Mouse (Mus musculus) lung, embryonic 15.5 days (tissue): ENCODE data around the gene Allc. TPM values are rescaled to one million over a fixed set of nuclear protein-coding genes. Genes with fewer than 3 reads are reported as not detected.

Experiments used
- ATAC-seq: fragments of 200-750 bp; cut with Nextera tagmentation; 2 replicates; pipeline ENCODE4 v1.8.0; 2017; ENCODE audit warnings: moderate number of reproducible peaks, borderline replicate concordance; ENCODE audit not compliant: low FRiP score, low TSS enrichment; ENCODE audit errors: extremely low read depth
- H3K27ac ChIP-seq: fragments of 300-500 bp; sonication (generic); 2 replicates; pipeline ENCODE4 v1.5.1; 2015; ENCODE audit warnings: moderate library complexity, mild to moderate bottlenecking, inconsistent platforms
- H3K27me3 ChIP-seq: fragments of 300-500 bp; sonication (generic); 2 replicates; pipeline ENCODE4 v1.6.1; 2015; ENCODE audit warnings: inconsistent platforms
- H3K36me3 ChIP-seq: fragments of 300-500 bp; sonication (generic); 2 replicates; pipeline ENCODE4 v1.6.1; 2015; ENCODE audit warnings: inconsistent platforms
- H3K4me1 ChIP-seq: fragments of 300-500 bp; sonication (generic); 2 replicates; pipeline ENCODE4 v1.6.1; 2015; ENCODE audit warnings: inconsistent platforms
- H3K4me2 ChIP-seq: fragments of 300-500 bp; sonication (generic); 2 replicates; pipeline ENCODE4 v1.6.1; 2015; ENCODE audit warnings: inconsistent platforms, mild to moderate bottlenecking, moderate library complexity
- H3K4me3 ChIP-seq: fragments of 300-500 bp; sonication (generic); 2 replicates; pipeline ENCODE4 v1.5.1; 2015; ENCODE audit warnings: mild to moderate bottlenecking, inconsistent platforms
- H3K9ac ChIP-seq: fragments of 300-500 bp; sonication (generic); 2 replicates; pipeline ENCODE4 v1.6.1; 2015; ENCODE audit warnings: inconsistent platforms
- H3K9me3 ChIP-seq: fragments of 300-500 bp; sonication (generic); 2 replicates; pipeline ENCODE4 v1.6.1; 2016; ENCODE audit warnings: inconsistent platforms
- WGBS: fragments of 180-500 bp; shearing (Covaris S2); methylation state at CpG from one replicate; pipeline ENCODE4 v1.1.7; 2015; 5-methylcytosine and 5-hydroxymethylcytosine counted together
- polyA plus RNA-seq: library from polyadenylated mRNA; unstranded; fragments of >200 nt; fragmentation: Nextera tagmentation; extraction: Ambion mirVana; gene quantifications from 2 replicates; pipeline ENCODE4 v1.2.1, GENCODE M21; 2015

The Allc gene
- polyA plus RNA-seq = 0.10 TPM in 1 of 2 replicates, not detected in the other

- H3K27me3 ChIP-seq = no peaks in the 10 kb centered on the region
- H3K9me3 ChIP-seq = no peaks in the 10 kb centered on the region
- no peak within 1 kb of the TSS for H3K4me3 ChIP-seq
- H3K9ac ChIP-seq = no peak within 1 kb of the TSS
- no peaks in the 10 kb centered on the region for H3K36me3 ChIP-seq
- H3K4me2 ChIP-seq = no peak within 1 kb of the TSS
- no peaks in the 10 kb centered on the region for H3K4me1 ChIP-seq
- H3K27ac ChIP-seq = no peak within 1 kb of the TSS
- ATAC-seq = no peak
- WGBS = 63% methylated on average over 8 of the region's 8 CpGs
These were observed at the start of gene Allc for GRCm38 (mm10) chr12:28582423-28582822. Gene Allc (minus strand): TSS chr12:28582523.

- H3K4me3 ChIP-seq = no peak overlapping the region
- H3K4me1 ChIP-seq = peaks cover 6% of the 10 kb centered on the region
- no peaks in the 10 kb centered on the region for H3K9me3 ChIP-seq
- no peak overlapping the region for H3K4me2 ChIP-seq
- no peak for ATAC-seq
- H3K36me3 ChIP-seq = peaks cover 52% of the 10 kb centered on the region
- WGBS = 92% methylated on average over 2 of the region's 2 CpGs
- no peaks in the 10 kb centered on the region for H3K27me3 ChIP-seq
- no peak overlapping the region for H3K9ac ChIP-seq
- no peak overlapping the region for H3K27ac ChIP-seq
These were observed 46.1 kb upstream of the Allc start for GRCm38 (mm10) chr12:28628436-28628835.

GRCm38 (mm10) chr12:28627092-28627491 is 44.8 kb upstream of the Allc start:
- Histone ChIP-seq H3K9me3 (no peaks in the 10 kb centered on the region), H3K4me3 (no peak overlapping the region), H3K36me3 (peaks cover 39% of the 10 kb centered on the region), H3K4me2 (no peak overlapping the region), H3K27me3 (no peaks in the 10 kb centered on the region), H3K27ac (no peak overlapping the region), H3K9ac (no peak overlapping the region), H3K4me1 (peaks cover 13% of the 10 kb centered on the region)
- 48% methylated on average over 4 of the region's 4 CpGs for WGBS
- no peak for ATAC-seq

- peaks cover 22% of the 10 kb centered on the region for H3K36me3 ChIP-seq
- no peak overlapping the region for H3K27ac ChIP-seq
- H3K9ac ChIP-seq = no peak overlapping the region
- H3K4me3 ChIP-seq = no peak overlapping the region
- 0 out of 2 replicates have a peak, but pooled peaks have one; percentile 24 for ATAC-seq
- H3K4me2 ChIP-seq = no peak overlapping the region
- peaks cover 26% of the 10 kb centered on the region for H3K4me1 ChIP-seq
- no peaks in the 10 kb centered on the region for H3K9me3 ChIP-seq
- no peaks in the 10 kb centered on the region for H3K27me3 ChIP-seq
- WGBS = 45% methylated on average over 7 of the region's 7 CpGs
These were observed 43.1 kb upstream of the Allc start for GRCm38 (mm10) chr12:28625407-28625806.

GRCm38 (mm10) chr12:28624251-28624650 is 41.9 kb upstream of the Allc start:
- WGBS = 83% methylated on average over 2 of the region's 2 CpGs
- H3K27ac ChIP-seq = no peak overlapping the region
- no peak overlapping the region for H3K4me3 ChIP-seq
- no peak overlapping the region for H3K9ac ChIP-seq
- H3K4me1 ChIP-seq = peaks cover 26% of the 10 kb centered on the region
- H3K4me2 ChIP-seq = no peak overlapping the region
- no peaks in the 10 kb centered on the region for H3K9me3 ChIP-seq
- H3K27me3 ChIP-seq = no peaks in the 10 kb centered on the region
- ATAC-seq = no peak
- H3K36me3 ChIP-seq = peaks cover 10% of the 10 kb centered on the region

GRCm38 (mm10) chr12:28623195-28623594 is 40.9 kb upstream of the Allc start, which contains the start of gene Colec11:
Gene Colec11 (minus strand): TSS chr12:28623377.
- Histone ChIP-seq H3K27ac (peak within 1 kb of the TSS; percentile 66), H3K9ac (no peak within 1 kb of the TSS), H3K4me1 (peaks cover 26% of the 10 kb centered on the region), H3K36me3 (no peaks in the 10 kb centered on the region), H3K4me2 (peak within 1 kb of the TSS; percentile 31; the same call in 1 of the 2 replicates), H3K27me3 (no peaks in the 10 kb centered on the region), H3K4me3 (no peak within 1 kb of the TSS), H3K9me3 (no peaks in the 10 kb centered on the region)
- WGBS = 19% methylated on average over 5 of the region's 5 CpGs
- ATAC-seq = peak; percentile 73; the same call in 1 of the 2 replicates

GRCm38 (mm10) chr12:28622641-28623040 is 40.3 kb upstream of the Allc start:
- no peak overlapping the region for H3K9ac ChIP-seq

GRCm38 (mm10) chr12:28622167-28622532 is 39.8 kb upstream of the Allc start:
- Histone ChIP-seq H3K9ac (no peak overlapping the region), H3K27ac (peak overlapping the region; percentile 66; the same call in 1 of the 2 replicates), H3K27me3 (no peaks in the 10 kb centered on the region), H3K4me1 (peaks cover 28% of the 10 kb centered on the region), H3K36me3 (no peaks in the 10 kb centered on the region), H3K4me2 (peak overlapping the region; percentile 31), H3K4me3 (no peak overlapping the region), H3K9me3 (no peaks in the 10 kb centered on the region)
- 15% methylated on average over 5 of the region's 5 CpGs for WGBS
- peak; percentile 37; the same call in 1 of the 2 replicates for ATAC-seq

More at GRCm38 (mm10) chr12:28622641-28623040, 40.3 kb upstream of the Allc start:
- Histone ChIP-seq H3K4me2 (no peak overlapping the region), H3K9me3 (no peaks in the 10 kb centered on the region), H3K4me1 (peaks cover 26% of the 10 kb centered on the region), H3K4me3 (no peak overlapping the region), H3K27ac (peak overlapping the region; percentile 66), H3K27me3 (no peaks in the 10 kb centered on the region), H3K36me3 (no peaks in the 10 kb centered on the region)
- 43% methylated on average over 1 of the region's 1 CpGs for WGBS
- ATAC-seq = no peak

- Histone ChIP-seq H3K36me3 (no peaks in the 10 kb centered on the region), H3K27me3 (no peaks in the 10 kb centered on the region), H3K27ac (peak overlapping the region; percentile 70), H3K4me2 (peak overlapping the region; percentile 31), H3K4me1 (peaks cover 33% of the 10 kb centered on the region), H3K4me3 (no peak overlapping the region), H3K9me3 (no peaks in the 10 kb centered on the region), H3K9ac (no peak overlapping the region)
- peak; percentile 32; the same call in 1 of the 2 replicates for ATAC-seq
- WGBS = 4% methylated on average over 7 of the region's 7 CpGs
These were observed 39.3 kb upstream of the Allc start for GRCm38 (mm10) chr12:28621451-28622166.

GRCm38 (mm10) chr12:28617297-28617696 is 35.0 kb upstream of the Allc start:
- H3K4me2 ChIP-seq = no peak overlapping the region
- H3K9me3 ChIP-seq = no peaks in the 10 kb centered on the region
- no peak overlapping the region for H3K9ac ChIP-seq
- no peak overlapping the region for H3K27ac ChIP-seq
- H3K4me3 ChIP-seq = no peak overlapping the region
- no peaks in the 10 kb centered on the region for H3K36me3 ChIP-seq
- no peak for ATAC-seq
- peaks cover 24% of the 10 kb centered on the region for H3K4me1 ChIP-seq
- 57% methylated on average over 4 of the region's 4 CpGs for WGBS
- H3K27me3 ChIP-seq = no peaks in the 10 kb centered on the region

GRCm38 (mm10) chr12:28614401-28614800 is 32.1 kb upstream of the Allc start:
- Histone ChIP-seq H3K27ac (no peak overlapping the region), H3K9ac (no peak overlapping the region), H3K36me3 (no peaks in the 10 kb centered on the region), H3K4me1 (0 out of 2 replicates have a peak, but pooled peaks cover 9% of the 10 kb centered on the region), H3K4me2 (no peak overlapping the region), H3K27me3 (no peaks in the 10 kb centered on the region), H3K9me3 (no peaks in the 10 kb centered on the region), H3K4me3 (no peak overlapping the region)
- 53% methylated on average over 7 of the region's 7 CpGs for WGBS
- no peak for ATAC-seq

GRCm38 (mm10) chr12:28612391-28612790 is 30.1 kb upstream of the Allc start:
- Histone ChIP-seq H3K4me2 (no peak overlapping the region), H3K9me3 (no peaks in the 10 kb centered on the region), H3K9ac (no peak overlapping the region), H3K27me3 (no peaks in the 10 kb centered on the region), H3K36me3 (no peaks in the 10 kb centered on the region), H3K27ac (no peak overlapping the region), H3K4me1 (peaks cover 17% of the 10 kb centered on the region), H3K4me3 (no peak overlapping the region)
- no peak for ATAC-seq
- 53% methylated on average over 6 of the region's 6 CpGs for WGBS
